Mouse (Mus musculus) heart, adult 2 months (tissue): ENCODE data around the gene 4921504E06Rik.

Source experiments
- CTCF ChIP-seq: fragments of 200-600 bp; IDR thresholded peaks from 2 replicates; pipeline ENCODE4 v1.8.1; 2022; ENCODE audit warnings: antibody characterized with exemption, mild to moderate bottlenecking, moderate library complexity
- EP300 ChIP-seq: fragments of 200-500 bp; IDR thresholded peaks from 2 replicates; pipeline ENCODE4 v1.6.1; 2011; ENCODE audit warnings: low read depth, low read length, control low read depth; ENCODE audit not compliant: insufficient read depth
- POLR2A ChIP-seq: fragments of 200-500 bp; IDR thresholded peaks from 2 replicates; pipeline ENCODE4 v1.6.1; 2011; ENCODE audit warnings: mild to moderate bottlenecking, low read depth, low read length, control low read depth; ENCODE audit not compliant: insufficient read depth

GRCm38 (mm10) chr2:19560654-19561053, 6.9 kb upstream of the 4921504E06Rik start:
- TF ChIP-seq CTCF, result no peak
- no peak for TF ChIP-seq POLR2A
- TF ChIP-seq EP300, result no peak
